ENCODE assay signal across 13 mouse cellular contexts in genomic region chr9:30485161-30485560, GRCm38 (mm10). TPM values are rescaled to one million over a fixed set of nuclear protein-coding genes. Genes with fewer than 3 reads are reported as not detected.
DNase-seq lines count a peak whose midpoint lies in the region.
"Had no signal": no experiment of that assay in that cellular context is flagged by ENCODE, and none has a peak within 500 bp of the region (broad histone marks: within the 10 kb centered on the region; RNA-seq: fewer than 3 reads in every experiment).

No protein-coding gene starts in this region.

- peak; percentile 53 for DNase-seq in layer of hippocampus, adult 11-12 months (ENCODE audit: low spot score)
- DNase-seq in layer of hippocampus, adult 9-10 months (ENCODE audit: low spot score): no peak
- peak; percentile 33 to 44 for DNase-seq in layer of hippocampus, adult 8-10 months (ENCODE audit: low spot score in 2 of 2)
- DNase-seq in layer of hippocampus, postnatal 36 days: no peak
- peak; percentile 46 for DNase-seq in brain, adult 2 months (ENCODE audit: low read depth, low spot score)
- no peak for DNase-seq in kidney, postnatal 4 days
- DNase-seq: adrenal gland, adult 8-10 months; adrenal gland, postnatal 25 days; cerebellum, adult 18-20 months; cerebellum, adult 9-10 months; cerebellum, postnatal 14 days; gastrocnemius, adult 2 months; gastrocnemius, postnatal 14 days had no signal

RNA-seq across cellular contexts. Expression of gene Snx19, which starts 58.3 kb away (rescaled TPM):
- 10 to 100 TPM; 50.1 to 59.5 (median 52.0) TPM for total RNA-seq in layer of hippocampus, adult 8-10 months (2022)
- total RNA-seq in layer of hippocampus, postnatal 36 days (2021): 10 to 100 TPM; 48.4 to 52.3 TPM

Comparison
In these comparisons a context has a peak if more than half of its experiments do, and no peak if none do; other contexts are left out.
1. DNase-seq: peak in layer of hippocampus, adult 11-12 months (single experiment), layer of hippocampus, adult 8-10 months (2 of 2) and brain, adult 2 months (single experiment); none in layer of hippocampus, adult 9-10 months (single experiment), layer of hippocampus, postnatal 36 days (0 of 2) and kidney, postnatal 4 days (0 of 2).